Mouse (Mus musculus) ES-E14 (cell line): ENCODE data around the gene Simc1.

Experiments used
- CHD2 ChIP-seq: IDR thresholded peaks from 2 replicates; pipeline ENCODE4 v1.6.1; 2014; ENCODE audit warnings: mild to moderate bottlenecking, low read depth, low read length, inconsistent platforms
- HCFC1 ChIP-seq: IDR thresholded peaks from 2 replicates; pipeline ENCODE4 v1.6.1; 2012; ENCODE audit warnings: low read length, inconsistent platforms, borderline replicate concordance; ENCODE audit not compliant: insufficient read depth
- MAFK ChIP-seq: IDR thresholded peaks from 2 replicates; pipeline ENCODE4 v1.6.1; 2014; ENCODE audit warnings: mild to moderate bottlenecking, low read depth, low read length, inconsistent platforms; ENCODE audit not compliant: insufficient read depth
- ZC3H11A ChIP-seq: IDR thresholded peaks from 2 replicates; pipeline ENCODE4 v1.6.1; 2012; ENCODE audit warnings: low read depth, mild to moderate bottlenecking, inconsistent platforms, low read length, borderline replicate concordance

DNA sequence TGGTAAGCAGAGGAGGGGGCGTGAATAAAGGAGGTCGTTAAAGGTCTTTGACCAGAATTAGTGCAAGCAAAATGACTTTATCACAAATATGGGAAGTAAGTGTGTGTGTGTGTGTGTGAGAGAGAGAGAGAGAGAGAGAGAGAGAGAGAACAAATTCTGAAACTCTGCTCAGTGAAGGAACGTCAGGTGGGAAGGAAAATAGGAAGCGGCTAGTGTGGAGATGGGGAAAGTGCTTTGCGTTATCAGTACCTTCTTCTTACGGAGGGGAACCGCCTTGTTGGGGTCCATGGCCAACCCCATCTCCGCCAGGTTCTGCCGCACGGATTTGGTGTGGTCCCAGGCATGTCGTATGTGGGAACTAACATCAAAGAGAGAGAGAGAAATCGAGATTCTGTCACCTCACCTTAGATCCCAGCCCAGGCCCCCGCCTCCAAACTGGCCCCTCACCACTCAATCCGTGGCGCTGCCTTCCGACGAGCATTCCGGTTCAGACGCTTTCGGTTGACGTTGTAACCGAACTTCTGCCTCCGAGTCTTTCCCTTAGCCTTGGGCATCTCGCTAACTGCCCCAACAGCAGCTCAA, 85.9 kb downstream of the Simc1 start:
- TF ChIP-seq CHD2 (no peak), HCFC1 (no peak), ZC3H11A (no peak), MAFK (no peak)
